Mouse (Mus musculus) G1E (cell line): Measurements from ENCODE around the gene Gm45837. TPM values are rescaled to one million over a fixed set of nuclear protein-coding genes. Genes with fewer than 3 reads are reported as not detected.

Source experiments
- ATAC-seq: 2 replicates; pipeline ENCODE4 v1.8.0; 2016; ENCODE audit warnings: mild to moderate bottlenecking; ENCODE audit not compliant: insufficient number of reproducible peaks, poor library complexity, low FRiP score, severe bottlenecking; ENCODE audit errors: extremely low read depth
- DNase-seq: peaks from one replicate; pipeline ENCODE4 v3.0.0; 2012; ENCODE audit warnings: low spot score
- H3K27me3 ChIP-seq: 2 replicates; pipeline ENCODE4 v1.6.1; 2012; ENCODE audit warnings: mild to moderate bottlenecking, low read length, inconsistent platforms; ENCODE audit not compliant: insufficient read depth
- H3K36me3 ChIP-seq: replicated peaks from 2 replicates; pipeline ENCODE3; 2012; ENCODE audit warnings: mild to moderate bottlenecking, inconsistent platforms
- H3K4me1 ChIP-seq: 2 replicates; pipeline ENCODE4 v1.6.1; 2012; ENCODE audit warnings: low read depth, low read length, inconsistent platforms, mixed read lengths; ENCODE audit not compliant: insufficient read depth
- H3K4me3 ChIP-seq: 2 replicates; pipeline ENCODE4 v1.5.1; 2012; ENCODE audit warnings: low read depth, mild to moderate bottlenecking, inconsistent platforms, low read length, moderate library complexity, mixed read lengths
- H3K9me3 ChIP-seq: replicated peaks from 2 replicates; pipeline ENCODE4 v1.6.1; 2012; ENCODE audit warnings: inconsistent platforms
- CTCF ChIP-seq: IDR thresholded peaks from 2 replicates; pipeline ENCODE4 v1.5.1; 2012; ENCODE audit warnings: low read depth, low read length, inconsistent platforms, mixed read lengths
- GATA1 ChIP-seq: IDR thresholded peaks from 2 replicates; pipeline ENCODE4 v1.6.1; 2012; ENCODE audit warnings: borderline replicate concordance, low read length, inconsistent platforms, mixed read lengths
- GATA2 ChIP-seq: IDR thresholded peaks from 2 replicates; pipeline ENCODE4 v1.6.1; 2012; ENCODE audit warnings: low read depth, low read length, inconsistent platforms, borderline replicate concordance
- POLR2AphosphoS5 ChIP-seq: IDR thresholded peaks from 2 replicates; pipeline ENCODE4 v1.6.1; 2012; ENCODE audit warnings: low read depth, low read length, inconsistent platforms; ENCODE audit not compliant: insufficient replicate concordance
- TAL1 ChIP-seq: conservative IDR thresholded peaks from 2 replicates; pipeline ENCODE4 v1.6.1; 2012; ENCODE audit warnings: low read depth, low read length, inconsistent platforms, mixed read lengths
- polyA plus RNA-seq: library from polyadenylated mRNA; stranded (reverse); fragments of >175 nt; gene quantifications from 2 replicates; pipeline ENCODE4 v1.2.3, GENCODE M21; 2012
- total RNA-seq, 2 experiments: library from RNA; stranded (forward) in 1 of 2; stranded (reverse) in 1 of 2; fragments of 200-1000 nt in 1 of 2; fragments of >200 nt in 1 of 2; fragmentation: Nextera tagmentation in 1 of 2; gene quantifications; 2 replicates each; pipeline ENCODE4 v1.2.3; 2014 to 2017

The Gm45837 gene
- total and polyA plus RNA-seq, 3 experiments, result 0.03 TPM; not detected in 2

DNA sequence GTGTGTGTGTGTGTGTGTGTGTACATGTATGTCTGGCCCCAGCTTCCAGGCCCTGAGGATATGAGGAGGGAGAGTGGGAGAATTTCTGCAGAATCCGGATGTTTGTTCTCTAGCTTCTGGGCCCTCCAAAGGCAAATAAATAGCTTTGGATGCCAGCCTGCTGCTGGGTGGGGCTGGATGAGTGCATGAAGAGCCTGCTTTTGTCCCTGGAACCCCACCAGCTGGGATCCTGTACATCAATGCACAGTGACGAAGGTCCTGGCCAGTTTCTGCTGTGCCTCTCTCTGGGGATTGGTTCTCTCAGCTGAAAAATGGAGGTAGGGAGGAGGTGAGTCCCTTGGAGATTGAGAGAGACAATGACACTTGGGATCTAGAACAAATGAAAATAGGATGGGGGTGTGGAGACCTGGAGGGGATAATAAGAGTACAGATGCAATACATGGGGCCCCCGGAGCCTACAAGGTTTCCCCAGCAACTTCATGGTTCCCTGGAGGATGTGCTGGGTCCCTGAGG, 61.3 kb downstream of the Gm45837 start:
- Histone ChIP-seq H3K4me1 (no peaks in the 10 kb centered on the region), H3K4me3 (no peak overlapping the region), H3K36me3 (no peaks in the 10 kb centered on the region), H3K27me3 (no peaks in the 10 kb centered on the region), H3K9me3 (no peaks in the 10 kb centered on the region)
- ATAC-seq (no peak), DNase-seq (no peak)
- TF ChIP-seq GATA1 (no peak), POLR2AphosphoS5 (no peak), TAL1 (no peak), CTCF (no peak), GATA2 (no peak)

GRCm38 (mm10) chr7:101472598-101473558, 62.2 kb downstream of the Gm45837 start:
- ATAC-seq (no peak), DNase-seq (no peak)
- no peaks in the 10 kb centered on the region for H3K27me3 ChIP-seq
- no peaks in the 10 kb centered on the region for H3K9me3 ChIP-seq
- no peaks in the 10 kb centered on the region for H3K36me3 ChIP-seq
- no peaks in the 10 kb centered on the region for H3K4me1 ChIP-seq
- TF ChIP-seq TAL1 (no peak), GATA1 (no peak), GATA2 (no peak), POLR2AphosphoS5 (no peak), CTCF (no peak)
- no peak overlapping the region for H3K4me3 ChIP-seq

- TF ChIP-seq TAL1, result no peak
- TF ChIP-seq POLR2AphosphoS5, result no peak
- no peak for TF ChIP-seq CTCF
- TF ChIP-seq GATA2, result no peak
- TF ChIP-seq GATA1, result no peak
- H3K9me3 ChIP-seq, result no peaks in the 10 kb centered on the region
- H3K4me3 ChIP-seq, result no peak overlapping the region
- no peak for DNase-seq
- no peaks in the 10 kb centered on the region for H3K4me1 ChIP-seq
- no peaks in the 10 kb centered on the region for H3K27me3 ChIP-seq
- H3K36me3 ChIP-seq, result no peaks in the 10 kb centered on the region
- ATAC-seq, result no peak
Measured at GRCm38 (mm10) chr7:101474399-101474811, 63.7 kb downstream of the Gm45837 start.

DNA sequence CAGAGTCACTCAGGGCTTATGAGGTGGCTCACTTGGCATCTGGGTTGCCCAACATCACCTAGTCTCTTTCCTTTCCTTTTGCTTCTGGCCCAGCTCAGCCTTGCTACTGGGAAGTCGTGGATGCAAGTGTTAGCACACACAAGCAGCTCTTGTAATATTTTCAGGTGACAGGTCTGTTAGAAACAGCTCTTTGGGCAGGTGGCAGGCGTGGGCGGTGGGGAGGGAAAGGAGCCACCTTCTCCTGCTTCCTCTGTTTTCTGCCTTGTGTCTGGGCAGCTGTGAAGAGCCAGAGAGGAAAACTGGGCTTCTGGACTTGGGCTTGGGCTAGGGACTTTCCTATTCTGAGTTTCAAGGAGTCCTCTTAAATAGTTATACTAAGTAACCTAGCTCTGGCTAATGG, 65.3 kb downstream of the Gm45837 start:
- no peaks in the 10 kb centered on the region for H3K36me3 ChIP-seq
- no peaks in the 10 kb centered on the region for H3K4me1 ChIP-seq
- H3K9me3 ChIP-seq, result no peaks in the 10 kb centered on the region
- TF ChIP-seq CTCF, result no peak
- no peak for TF ChIP-seq POLR2AphosphoS5
- DNase-seq, result no peak
- no peaks in the 10 kb centered on the region for H3K27me3 ChIP-seq
- no peak for ATAC-seq
- H3K4me3 ChIP-seq, result no peak overlapping the region

- TF ChIP-seq GATA2 (no peak), TAL1 (no peak), GATA1 (no peak), CTCF (no peak), POLR2AphosphoS5 (no peak)
- no peak for DNase-seq
- no peak overlapping the region for H3K4me3 ChIP-seq
- no peaks in the 10 kb centered on the region for H3K27me3 ChIP-seq
- no peak for ATAC-seq
- no peaks in the 10 kb centered on the region for H3K4me1 ChIP-seq
- H3K36me3 ChIP-seq, result no peaks in the 10 kb centered on the region
- H3K9me3 ChIP-seq, result no peaks in the 10 kb centered on the region
Measured at GRCm38 (mm10) chr7:101476493-101476892, 65.8 kb downstream of the Gm45837 start.

DNA sequence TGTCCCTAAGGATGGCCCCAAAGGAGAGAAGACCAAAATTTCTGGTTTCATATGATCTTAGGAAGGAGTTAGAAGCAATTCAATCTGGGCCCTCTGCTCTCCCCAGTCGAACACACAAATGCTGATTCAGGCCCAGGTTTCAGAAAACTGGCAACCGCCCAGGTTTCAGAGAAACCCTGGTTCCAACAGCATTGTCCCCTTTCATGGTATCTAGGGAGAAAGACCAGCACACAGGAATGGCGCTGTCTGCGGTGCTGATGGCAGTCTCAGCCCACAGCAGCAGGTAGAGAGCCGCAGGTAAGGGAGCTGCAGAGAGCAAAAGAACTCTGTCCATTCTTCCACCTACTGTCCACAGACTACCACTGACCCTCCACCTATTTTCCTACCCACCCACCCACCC, 66.5 kb downstream of the Gm45837 start:
- DNase-seq, result no peak
- TF ChIP-seq GATA2 (no peak), GATA1 (no peak), TAL1 (no peak), POLR2AphosphoS5 (no peak), CTCF (no peak)

More for the DNA sequence above, 66.5 kb downstream of the Gm45837 start:
- Histone ChIP-seq H3K36me3 (no peaks in the 10 kb centered on the region), H3K4me3 (no peak overlapping the region), H3K4me1 (no peaks in the 10 kb centered on the region), H3K9me3 (no peaks in the 10 kb centered on the region), H3K27me3 (no peaks in the 10 kb centered on the region)
- no peak for ATAC-seq
